Mouse (Mus musculus) ES-E14 (cell line): ENCODE measurements around the gene Asns. TPM values are rescaled to one million over a fixed set of nuclear protein-coding genes. Genes with fewer than 3 reads are reported as not detected.
A peak's percentile ranks its signal among the peaks of the same experiment; 100 is the strongest.

Experiments used
- DNase-seq: peaks from one replicate; pipeline ENCODE4 v3.0.0-alpha.2; 2013; ENCODE audit warnings: low read depth, low spot score
- H3K27ac ChIP-seq: 2 replicates; pipeline ENCODE4 v1.5.1; 2012; ENCODE audit warnings: low read depth, mild to moderate bottlenecking, low read length, moderate library complexity, mixed read lengths; ENCODE audit not compliant: poor library complexity, insufficient read depth, severe bottlenecking
- H3K36me3 ChIP-seq: 2 replicates; pipeline ENCODE4 v1.6.1; 2012; ENCODE audit warnings: mild to moderate bottlenecking, low read length, moderate library complexity, mixed read lengths; ENCODE audit not compliant: control insufficient read depth, poor library complexity, insufficient read depth, severe bottlenecking
- H3K4me1 ChIP-seq, 2 experiments: fragments of 150-350 bp in 1 of 2; sonication (generic) in 1 of 2; 2 replicates each; pipeline ENCODE4 v1.6.1; 2012; ENCODE audit warnings: low read length in 2 of 2, mild to moderate bottlenecking in 1 of 2, mixed read lengths in 1 of 2; ENCODE audit not compliant: control insufficient read depth in 2 of 2, insufficient read depth in 2 of 2, poor library complexity in 1 of 2
- H3K4me3 ChIP-seq, 2 experiments: fragments of 150-350 bp in 1 of 2; sonication (generic) in 1 of 2; 2 replicates each; pipeline ENCODE4 v1.5.1; 2012; ENCODE audit warnings: low read length in 2 of 2, low read depth in 1 of 2, mild to moderate bottlenecking in 1 of 2, mixed read lengths in 1 of 2; ENCODE audit not compliant: insufficient read depth in 1 of 2, poor library complexity in 1 of 2, severe bottlenecking in 1 of 2
- H3K9ac ChIP-seq: 2 replicates; pipeline ENCODE4 v1.6.1; 2012; ENCODE audit warnings: low read depth, mild to moderate bottlenecking, low read length, mixed read lengths; ENCODE audit not compliant: poor library complexity, insufficient read depth, severe bottlenecking
- H3K9me3 ChIP-seq: fragments of 150-350 bp; sonication (generic); 2 replicates; pipeline ENCODE4 v1.6.1; 2012; ENCODE audit warnings: low read depth, mild to moderate bottlenecking, low read length; ENCODE audit not compliant: control insufficient read depth, insufficient read depth
- CHD2 ChIP-seq: IDR thresholded peaks from 2 replicates; pipeline ENCODE4 v1.6.1; 2014; ENCODE audit warnings: mild to moderate bottlenecking, low read depth, low read length, inconsistent platforms
- HCFC1 ChIP-seq: IDR thresholded peaks from 2 replicates; pipeline ENCODE4 v1.6.1; 2012; ENCODE audit warnings: low read length, inconsistent platforms, borderline replicate concordance; ENCODE audit not compliant: insufficient read depth
- MAFK ChIP-seq: IDR thresholded peaks from 2 replicates; pipeline ENCODE4 v1.6.1; 2014; ENCODE audit warnings: mild to moderate bottlenecking, low read depth, low read length, inconsistent platforms; ENCODE audit not compliant: insufficient read depth
- ZC3H11A ChIP-seq: IDR thresholded peaks from 2 replicates; pipeline ENCODE4 v1.6.1; 2012; ENCODE audit warnings: low read depth, mild to moderate bottlenecking, inconsistent platforms, low read length, borderline replicate concordance
- ZNF384 ChIP-seq: IDR thresholded peaks from 2 replicates; pipeline ENCODE4 v1.6.1; 2012; ENCODE audit warnings: low read depth, low read length, inconsistent platforms
- in situ Hi-C, 2 experiments: fragments of 600-800 bp; cut with MboI; formaldehyde crosslinking; loops; one replicate each; pipeline ENCODE4 v1.15.1; 2025; ENCODE audit warnings: low sequenced_read_pairs in 2 of 2, inconsistent platforms in 1 of 2; ENCODE audit not compliant: unreplicated experiment in 2 of 2
- total RNA-seq: library from RNA; depleted of rRNA; stranded (reverse); fragments of 300-350 nt; gene quantifications from 2 replicates; pipeline ENCODE4 v1.2.3, GENCODE M21; 2012; rRNA removed

Asns gene
- 225 and 241 TPM in 2 replicates for total RNA-seq

DNA sequence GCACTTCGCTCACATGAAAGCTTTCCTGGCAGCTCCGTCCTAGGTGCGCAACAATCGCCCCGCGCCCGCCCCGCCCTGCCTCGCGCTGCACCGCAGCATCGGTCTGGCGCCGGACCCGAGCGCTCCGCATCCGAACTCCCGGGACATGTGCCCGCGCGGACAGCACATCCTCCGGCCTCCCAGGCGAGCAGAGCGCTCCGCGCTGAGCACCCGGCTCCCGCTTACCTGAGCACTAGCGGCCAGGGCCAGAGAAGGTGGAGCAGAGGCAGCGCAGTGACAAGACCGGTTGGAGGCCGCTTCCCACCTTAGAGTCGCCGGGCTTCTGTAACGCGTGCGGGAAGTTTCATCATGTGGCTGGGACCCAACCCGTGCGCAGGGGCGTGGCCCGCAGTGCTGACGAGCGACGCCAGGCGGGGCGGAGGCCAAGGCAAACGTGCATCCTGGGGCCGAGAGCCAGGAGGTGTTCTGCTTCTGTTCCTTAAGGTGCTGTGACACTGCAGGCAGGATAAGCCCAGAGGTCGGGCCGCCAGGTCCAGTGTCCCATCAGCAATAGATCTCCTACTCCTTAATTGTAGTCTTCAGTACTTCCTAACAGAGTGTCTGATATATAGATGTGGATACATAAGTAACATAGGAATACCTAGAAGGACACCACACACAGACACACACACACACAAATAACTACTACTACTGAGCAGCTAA lies at the start of gene Asns:
TSS of gene Asns (minus strand) at position 371 of the 702 bp plus-strand sequence.
- in situ Hi-C loops, result no loop called here

DNA sequence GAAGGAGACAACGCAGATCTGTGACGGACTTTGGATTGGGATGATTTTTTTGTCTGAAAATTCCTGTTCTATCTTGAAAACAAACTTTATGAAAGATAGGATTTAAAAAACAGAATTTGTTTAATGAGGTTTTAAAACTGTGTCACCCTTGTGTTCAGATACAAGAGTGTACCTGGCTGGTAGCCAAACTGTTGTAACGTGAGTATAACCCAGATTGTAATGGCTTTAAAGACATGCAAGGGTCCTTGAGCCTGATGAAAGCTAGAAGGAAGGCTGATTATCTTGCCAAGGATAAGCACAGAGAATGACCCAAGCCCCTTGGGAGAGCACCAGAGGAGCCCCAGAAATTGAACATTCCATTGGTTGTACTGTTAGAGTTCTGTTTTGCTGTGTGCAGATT lies 48.7 kb upstream of the Asns start:
- H3K36me3 ChIP-seq, result no peaks in the 10 kb centered on the region

More for the DNA sequence above, at the start of gene Asns:
- DNase-seq, result peak; percentile 83
- peak within 1 kb of the TSS; percentile 90 to 100 for H3K4me3 ChIP-seq
- no peaks in the 10 kb centered on the region for H3K9me3 ChIP-seq
- TF ChIP-seq ZNF384, result no peak
- peak; percentile 62; the same call in 1 of the 2 replicates for TF ChIP-seq HCFC1
- no peak for TF ChIP-seq MAFK
- TF ChIP-seq ZC3H11A, result no peak
- TF ChIP-seq CHD2, result no peak
- H3K4me1 ChIP-seq, result peaks cover 8 to 22% of the 10 kb centered on the region in 2 experiments
- peaks cover 3% of the 10 kb centered on the region; the same call in 1 of the 2 replicates for H3K36me3 ChIP-seq
- peak within 1 kb of the TSS; percentile 74; the same call in 1 of the 2 replicates for H3K27ac ChIP-seq
- H3K9ac ChIP-seq, result peak within 1 kb of the TSS; percentile 94

DNA sequence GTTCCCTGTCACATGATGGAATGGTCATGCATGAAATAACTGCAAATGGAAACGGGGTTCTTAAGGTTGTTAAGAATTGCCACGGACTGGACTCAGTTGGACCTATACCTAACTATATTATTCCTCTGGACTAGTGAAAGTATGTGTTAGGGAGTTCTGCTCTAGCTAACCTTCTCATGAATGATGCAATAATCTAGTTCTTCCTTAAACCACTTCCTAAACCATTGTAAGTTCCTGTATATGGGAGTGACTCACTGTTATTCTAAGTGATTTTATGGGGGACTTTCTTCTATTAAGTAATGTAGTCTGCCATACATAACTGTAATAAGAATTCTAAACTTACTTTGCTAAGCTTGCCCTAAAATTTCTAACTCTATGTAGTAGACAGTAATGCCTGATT lies 44.8 kb upstream of the Asns start:
- Histone ChIP-seq H3K9ac (no peak overlapping the region), H3K9me3 (no peaks in the 10 kb centered on the region), H3K36me3 (no peaks in the 10 kb centered on the region), H3K4me3 (no peak overlapping the region), H3K27ac (no peak overlapping the region), H3K4me1 (no peaks in the 10 kb centered on the region)
- TF ChIP-seq CHD2 (no peak), ZNF384 (no peak), MAFK (no peak), ZC3H11A (no peak), HCFC1 (no peak)
- no peak for DNase-seq
- in situ Hi-C loops, result loop anchor here in 1 of 2 experiments (10.0 to 25.0 kb wide), 2 partner anchors 249 to 347 kb away; no protein-coding TSS in a partner anchor

More for the DNA sequence above, 48.7 kb upstream of the Asns start:
- TF ChIP-seq CHD2 (no peak), HCFC1 (no peak), ZC3H11A (no peak), MAFK (no peak), ZNF384 (no peak)
- in situ Hi-C loops, result loop anchor here in 1 of 2 experiments (25.0 kb wide), 1 partner anchor 246 kb away; no protein-coding TSS in a partner anchor
- no peak overlapping the region for H3K9ac ChIP-seq
- peaks cover 0 to 4% of the 10 kb centered on the region in 2 experiments; a peak in 2 of 4 replicates for H3K4me1 ChIP-seq
- DNase-seq, result no peak
- H3K9me3 ChIP-seq, result no peaks in the 10 kb centered on the region
- H3K4me3 ChIP-seq, result no peak overlapping the region
- H3K27ac ChIP-seq, result no peak overlapping the region

DNA sequence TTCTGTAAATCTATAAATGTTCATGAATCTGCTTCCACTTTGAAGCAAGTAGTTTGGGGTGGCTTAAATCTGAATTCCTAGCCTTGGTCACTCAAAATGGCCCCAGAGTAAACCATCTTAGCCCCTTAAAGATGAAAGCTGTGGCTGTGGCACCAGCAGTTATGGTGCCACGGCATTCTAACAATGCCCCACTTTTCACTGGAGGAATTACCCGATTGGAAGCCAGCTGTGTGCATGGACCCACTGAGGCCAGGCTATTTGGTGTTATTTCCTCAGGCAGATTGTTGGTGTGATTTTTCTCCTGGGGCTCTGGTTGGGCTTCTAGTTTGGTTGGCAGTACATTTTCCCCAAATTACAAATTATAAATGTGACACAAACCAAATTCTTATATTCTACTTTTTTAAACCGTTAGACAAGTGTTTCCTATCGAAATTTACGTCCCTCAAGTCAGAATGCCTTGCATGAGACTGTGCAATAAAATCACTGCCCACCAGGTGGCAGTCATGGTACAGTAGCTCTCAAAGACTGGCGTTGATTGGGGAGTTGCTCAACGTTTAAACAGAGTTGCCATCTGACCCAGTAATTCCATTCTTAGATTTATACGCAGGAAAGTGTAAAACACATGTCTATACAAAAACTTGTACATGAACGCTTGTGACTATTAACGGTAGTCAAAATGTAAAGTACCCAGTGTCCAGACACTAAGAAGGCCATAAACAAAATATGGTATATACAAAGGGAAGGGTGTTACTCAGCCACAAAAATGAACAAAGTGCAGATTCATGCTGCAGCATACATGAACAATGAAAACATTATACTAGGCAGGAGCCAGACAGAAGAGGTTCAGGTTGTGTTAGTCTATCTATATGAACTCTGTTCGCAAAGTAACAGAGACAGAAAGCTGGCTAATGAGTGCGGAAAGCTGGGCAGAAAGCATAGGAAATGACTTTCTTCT lies 40.0 kb upstream of the Asns start:
- peak; percentile 82 for DNase-seq
- Histone ChIP-seq H3K4me3 (no peak overlapping the region), H3K4me1 (no peaks in the 10 kb centered on the region; a peak in 1 of 4 replicates), H3K27ac (no peak overlapping the region), H3K9me3 (no peaks in the 10 kb centered on the region), H3K9ac (no peak overlapping the region), H3K36me3 (no peaks in the 10 kb centered on the region)
- TF ChIP-seq HCFC1 (no peak), ZC3H11A (peak; percentile 95), ZNF384 (no peak)
- in situ Hi-C loops, result loop anchor here in 1 of 2 experiments (10.0 to 25.0 kb wide), 2 partner anchors 254 to 352 kb away; no protein-coding TSS in a partner anchor
